ENCODE assay signal across 10 mouse cellular contexts in the genomic region with DNA sequence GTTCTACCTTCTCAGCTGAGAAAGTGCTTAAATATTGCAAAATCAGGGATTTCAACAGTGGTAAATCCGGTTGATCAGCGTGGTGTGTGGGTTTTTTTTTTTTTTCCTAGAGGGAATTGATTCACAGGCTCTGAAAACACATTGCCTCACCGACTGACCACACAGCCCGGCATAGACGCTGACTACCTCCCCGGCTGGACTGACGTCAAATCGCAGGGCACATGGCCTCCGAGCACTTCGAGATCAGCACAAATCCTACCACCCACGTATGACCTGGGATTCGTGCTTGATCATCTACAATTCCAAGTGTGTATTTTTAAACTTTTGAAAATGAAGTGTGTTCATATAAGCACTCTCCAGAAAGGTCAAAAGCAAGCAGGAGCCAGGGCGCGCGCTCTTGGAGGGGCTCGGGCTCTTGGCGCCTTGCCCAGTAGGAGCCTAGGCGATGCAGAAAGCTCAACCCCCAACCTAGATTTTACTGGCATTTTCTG.
DNase-seq lines count a peak whose midpoint lies in the region; ATAC-seq lines count a peak whose summit lies in the region.
"Had no signal": no experiment of that assay in that cellular context is flagged by ENCODE, and none has a peak within 500 bp of the region (broad histone marks: within the 10 kb centered on the region; RNA-seq: fewer than 3 reads in every experiment).

No protein-coding gene starts in this region.

- no peak overlapping the region for H3K27ac ChIP-seq in kidney, embryonic 14.5 days (ENCODE audit: low read depth, low read length)
- no peak overlapping the region for H3K27ac ChIP-seq in intestine, embryonic 16.5 days (ENCODE audit: low read length)
- H3K27ac ChIP-seq in forebrain, embryonic 16.5 days (ENCODE audit: low read length): no peak overlapping the region
- H3K27ac ChIP-seq: liver, embryonic 13.5 days had no signal

- H3K4me1 ChIP-seq in kidney, embryonic 14.5 days (ENCODE audit: control insufficient read depth, insufficient read depth, low read length): no peaks in the 10 kb centered on the region
- H3K4me1 ChIP-seq in intestine, embryonic 16.5 days (ENCODE audit: control insufficient read depth, insufficient read depth, low read length): no peaks in the 10 kb centered on the region
- no peaks in the 10 kb centered on the region for H3K4me1 ChIP-seq in forebrain, embryonic 16.5 days (replicated peaks; ENCODE audit: control insufficient read depth, insufficient read depth, low read length)
- H3K4me1 ChIP-seq: liver, embryonic 13.5 days had no signal

- peak; percentile 12 to 23 for DNase-seq in cerebellum, adult 18-20 months
- no peak for DNase-seq in cerebellum, adult 9-11 months
- DNase-seq in kidney, postnatal 10 days: peak; percentile 21
- DNase-seq in skeletal muscle tissue, adult 2 months (ENCODE audit: low read depth, low spot score): peak; percentile 22
- DNase-seq: liver, embryonic 13.5 days; thymus, postnatal 4 days had no signal

- H3K4me2 ChIP-seq in kidney, embryonic 14.5 days (replicated peaks; ENCODE audit: low read depth, low read length): no peak overlapping the region; the same call in 1 of the 2 replicates
- 0 out of 2 replicates have a peak overlapping the region, but pooled peaks have one; percentile 22 for H3K4me2 ChIP-seq in intestine, embryonic 16.5 days (ENCODE audit: low read depth, low read length)
- H3K4me2 ChIP-seq in forebrain, embryonic 16.5 days (ENCODE audit: low read length): no peak overlapping the region
- H3K4me2 ChIP-seq: liver, embryonic 13.5 days had no signal

- WGBS in kidney, embryonic 14.5 days: 71% methylated on average over 18 of the region's 18 CpGs
- WGBS in intestine, embryonic 16.5 days: 52% methylated on average over 18 of the region's 18 CpGs
- 81% methylated on average over 18 of the region's 18 CpGs for WGBS in forebrain, embryonic 16.5 days

- H3K27me3 ChIP-seq in kidney, embryonic 14.5 days (ENCODE audit: control insufficient read depth, insufficient read depth, low read length): no peaks in the 10 kb centered on the region
- H3K27me3 ChIP-seq in intestine, embryonic 16.5 days (replicated peaks; ENCODE audit: control insufficient read depth, insufficient read depth, low read length): no peaks in the 10 kb centered on the region
- H3K27me3 ChIP-seq in forebrain, embryonic 16.5 days (replicated peaks; ENCODE audit: control insufficient read depth, insufficient read depth, low read length): no peaks in the 10 kb centered on the region
- H3K27me3 ChIP-seq: liver, embryonic 13.5 days had no signal

- ATAC-seq in kidney, embryonic 14.5 days (ENCODE audit: low FRiP score, low TSS enrichment): no peak
- no peak for ATAC-seq in intestine, embryonic 16.5 days
- ATAC-seq in forebrain, embryonic 16.5 days: no peak
- ATAC-seq in megakaryocyte, adult 5-6 weeks (ENCODE audit: poor library complexity, severe bottlenecking): no peak

- no peaks in the 10 kb centered on the region for H3K9me3 ChIP-seq in kidney, embryonic 14.5 days (ENCODE audit: control insufficient read depth, low read length)
- no peaks in the 10 kb centered on the region for H3K9me3 ChIP-seq in intestine, embryonic 16.5 days (ENCODE audit: control insufficient read depth, low read length)
- H3K9me3 ChIP-seq in forebrain, embryonic 16.5 days (ENCODE audit: control insufficient read depth, low read length): no peaks in the 10 kb centered on the region
- H3K9me3 ChIP-seq: liver, embryonic 13.5 days had no signal

- H3K9ac ChIP-seq in kidney, embryonic 14.5 days (ENCODE audit: low read depth, low read length): no peak overlapping the region
- H3K9ac ChIP-seq in intestine, embryonic 16.5 days (ENCODE audit: low read depth, low read length): no peak overlapping the region
- H3K9ac ChIP-seq in forebrain, embryonic 16.5 days (replicated peaks; ENCODE audit: low read depth, low read length): no peak overlapping the region
- H3K9ac ChIP-seq: liver, embryonic 13.5 days had no signal

- no peaks in the 10 kb centered on the region for H3K36me3 ChIP-seq in kidney, embryonic 14.5 days (ENCODE audit: control insufficient read depth, insufficient read depth, low read length)
- H3K36me3 ChIP-seq in intestine, embryonic 16.5 days (ENCODE audit: control insufficient read depth, insufficient read depth, low read length): no peaks in the 10 kb centered on the region
- H3K36me3 ChIP-seq in forebrain, embryonic 16.5 days (ENCODE audit: control insufficient read depth, insufficient read depth): no peaks in the 10 kb centered on the region
- H3K36me3 ChIP-seq: liver, embryonic 13.5 days had no signal

- H3K4me3 ChIP-seq in kidney, embryonic 14.5 days (ENCODE audit: low read length): no peak overlapping the region
- H3K4me3 ChIP-seq in intestine, embryonic 16.5 days (ENCODE audit: low read length): no peak overlapping the region
- no peak overlapping the region for H3K4me3 ChIP-seq in forebrain, embryonic 16.5 days (replicated peaks; ENCODE audit: low read length)
- H3K4me3 ChIP-seq: liver, embryonic 13.5 days had no signal
